Mouse (Mus musculus) heart, postnatal 0 days (tissue): ENCODE measurements at regions not wholly inside any gene's neighbourhood (a gene's known extent, or its start where the extent isn't known, plus 50 kb on each side); places are given as distances from the start of the nearest gene placed in this dataset.

Experiments
- CTCF ChIP-seq: IDR thresholded peaks from 2 replicates; pipeline ENCODE4 v1.5.1; 2016; ENCODE audit warnings: antibody characterized with exemption, control low read depth, low read depth
- EP300 ChIP-seq: IDR thresholded peaks from 2 replicates; pipeline ENCODE4 v1.6.1; 2016; ENCODE audit warnings: antibody characterized with exemption, low read depth

DNA sequence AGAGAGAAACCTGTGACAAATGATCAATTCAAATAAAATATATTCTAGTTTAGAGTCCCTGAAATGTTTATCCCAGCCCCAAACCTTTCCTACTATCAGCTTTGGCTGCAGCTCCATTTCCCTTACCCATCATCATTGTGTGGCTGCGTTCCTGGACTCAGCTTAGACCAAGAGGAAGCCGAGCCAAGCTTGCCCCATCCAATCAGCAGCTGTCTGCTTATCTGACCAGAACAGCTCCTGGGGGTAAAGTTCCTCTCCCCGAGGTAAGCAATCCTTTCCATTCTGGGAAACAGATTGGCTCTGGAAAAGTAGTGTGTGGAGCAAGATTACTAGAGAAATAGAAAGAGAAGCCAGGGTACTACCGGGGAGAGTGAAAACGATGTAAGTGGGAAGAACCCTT lies 228.2 kb downstream of the Slc16a7 start:
- TF ChIP-seq CTCF (no peak), EP300 (no peak)
